Mouse (Mus musculus): ENCODE measurements around the gene Cdh3.
"Not testable (repeated sequence)": the region's sequence is repeated elsewhere in the genome, so short reads cannot be mapped to it uniquely, and the experiment has no call there.

The Cdh3 gene

GRCm38 (mm10) chr8:106572175-106572574, 61.5 kb downstream of the Cdh3 start:
- DNase-seq: not testable (repeated sequence)

DNA sequence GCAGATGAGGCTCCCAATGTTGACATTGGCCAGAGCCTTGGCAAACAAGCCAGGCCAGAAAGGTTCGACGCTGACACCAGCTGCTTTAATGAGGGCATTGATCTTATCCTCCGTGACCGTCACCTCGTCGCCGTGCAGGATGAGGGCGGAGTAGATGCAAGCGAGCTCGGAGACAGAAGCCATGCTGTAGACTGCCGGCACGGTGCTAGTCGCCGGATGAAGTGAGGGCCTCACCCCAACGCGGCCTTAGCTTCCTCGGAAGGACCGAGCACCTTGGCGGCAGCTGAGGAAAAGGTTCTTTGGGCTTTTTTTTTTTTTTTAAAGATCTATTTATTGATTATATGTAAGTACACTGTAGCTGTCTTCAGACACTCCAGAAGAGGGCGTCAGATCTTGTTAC, 62.5 kb downstream of the Cdh3 start, which contains the start of gene Gm10073:
Gene Gm10073 (minus strand): TSS at position 294 of the 400 bp plus-strand sequence.
- not testable (repeated sequence) for DNase-seq

GRCm38 (mm10) chr8:106574283-106574682, 63.6 kb downstream of the Cdh3 start:
- no peak for DNase-seq

DNA sequence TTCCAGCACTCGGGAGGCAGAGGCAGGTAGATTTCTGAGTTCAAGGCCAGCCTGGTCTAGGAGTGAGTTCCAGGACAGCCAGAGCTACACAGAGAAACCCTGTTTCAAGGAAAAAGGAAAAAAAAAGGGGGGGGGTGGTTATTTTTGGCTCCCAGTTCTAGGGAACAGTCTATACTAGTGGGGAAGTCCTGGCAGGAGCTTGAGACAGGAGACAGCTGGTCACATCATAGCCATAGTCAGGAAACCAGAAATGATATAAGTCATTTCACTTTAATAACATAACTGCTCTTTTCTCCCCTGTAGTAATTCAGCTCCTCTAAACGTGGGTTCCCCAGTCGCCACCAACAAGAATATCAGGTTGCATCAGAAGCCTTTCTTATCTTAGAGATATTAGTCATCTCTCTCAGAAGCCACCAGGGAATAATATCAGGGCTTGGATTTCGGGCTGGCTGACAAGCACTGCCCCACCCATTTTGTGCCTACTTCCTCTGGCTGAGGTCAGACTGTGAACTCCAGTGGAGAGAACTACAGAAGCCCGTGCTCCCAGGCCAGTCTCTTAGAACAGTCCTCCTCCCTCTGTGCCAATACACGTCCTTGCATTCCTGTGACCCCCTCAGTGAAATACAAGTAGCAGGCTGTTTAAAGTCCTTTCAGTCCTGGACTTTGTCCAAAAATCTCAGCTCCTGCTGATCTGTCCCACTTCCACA, 66.3 kb downstream of the Cdh3 start:
- peak; percentile 19 to 31 for DNase-seq

- no peak for DNase-seq
Observed at GRCm38 (mm10) chr8:106579510-106579909, 68.8 kb downstream of the Cdh3 start.

DNA sequence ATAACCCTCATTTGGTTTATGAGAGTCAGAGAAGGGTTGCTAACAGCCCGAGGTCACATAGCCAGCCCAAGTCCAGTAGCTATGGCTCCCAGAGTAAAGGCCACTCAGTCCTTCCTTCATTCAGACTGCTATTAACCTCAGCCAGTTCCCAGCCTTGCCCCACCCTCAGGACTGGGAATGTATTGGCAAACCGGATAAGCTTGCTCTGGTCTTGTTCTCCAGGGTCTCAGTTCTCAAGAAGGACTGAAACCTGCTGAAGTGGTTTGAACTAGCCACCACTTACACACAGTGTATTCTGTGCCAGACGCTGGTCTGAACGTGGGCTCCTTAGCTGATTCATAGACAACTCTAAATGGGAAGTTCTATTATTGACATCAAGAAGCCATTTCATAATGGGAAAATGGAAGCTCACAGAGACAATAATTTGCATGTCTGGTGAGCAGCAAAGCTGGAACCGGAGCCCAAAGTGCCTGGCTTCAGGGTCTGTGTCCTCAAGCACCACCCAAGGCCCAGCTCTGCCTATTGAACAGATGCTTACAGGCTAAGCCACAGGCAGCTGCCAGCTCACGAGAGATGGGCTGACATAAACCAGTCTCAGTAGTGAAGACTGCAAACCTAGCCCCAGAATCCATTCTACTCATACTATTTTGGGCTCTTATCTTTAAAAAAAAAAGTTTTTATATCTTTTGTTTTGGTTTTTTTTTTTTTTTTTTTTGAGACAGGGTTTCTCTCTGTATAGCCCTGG, 70.8 kb downstream of the Cdh3 start:
- no peak for DNase-seq

- DNase-seq: no peak
Observed at GRCm38 (mm10) chr8:106584942-106585670, 74.4 kb downstream of the Cdh3 start.

DNA sequence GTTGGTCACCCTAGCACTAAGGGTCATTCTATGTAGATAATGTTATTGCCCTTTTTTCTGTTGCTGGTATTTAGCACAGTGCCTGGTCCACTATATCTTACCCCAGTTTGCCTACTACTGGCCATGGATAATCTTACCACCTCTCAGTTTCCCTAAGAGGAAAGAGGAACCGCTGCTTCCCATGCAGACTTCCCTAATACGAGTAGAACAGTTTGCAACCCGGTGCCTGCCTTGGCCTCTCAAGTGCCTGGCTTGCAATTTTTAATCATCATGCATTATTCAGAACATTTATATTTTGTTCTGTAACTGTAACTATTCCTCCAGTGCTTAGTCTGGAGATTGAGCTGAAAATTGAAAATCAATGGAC, 75.0 kb downstream of the Cdh3 start:
- no peak for DNase-seq

DNA sequence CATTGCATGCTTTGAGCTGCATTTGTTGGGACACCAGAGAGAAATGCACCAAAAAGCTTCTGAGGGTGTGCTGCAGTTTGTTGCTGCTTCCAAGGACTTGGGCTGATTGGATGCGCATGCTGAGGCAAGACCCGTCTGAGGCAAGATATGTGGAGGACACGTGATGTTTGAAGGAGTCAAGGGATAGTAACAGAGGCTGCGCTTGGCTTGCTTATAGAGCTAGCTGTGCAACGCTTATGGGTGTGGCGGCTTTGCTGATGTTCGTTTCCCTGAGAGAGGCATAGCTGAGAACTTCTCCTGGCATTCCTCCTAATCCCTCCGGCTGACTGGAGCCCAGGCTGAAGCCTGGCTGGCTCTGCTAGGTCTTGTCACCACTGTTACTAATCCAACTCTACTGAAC, 76.2 kb downstream of the Cdh3 start:
- DNase-seq: peak; percentile 24 to 45

DNA sequence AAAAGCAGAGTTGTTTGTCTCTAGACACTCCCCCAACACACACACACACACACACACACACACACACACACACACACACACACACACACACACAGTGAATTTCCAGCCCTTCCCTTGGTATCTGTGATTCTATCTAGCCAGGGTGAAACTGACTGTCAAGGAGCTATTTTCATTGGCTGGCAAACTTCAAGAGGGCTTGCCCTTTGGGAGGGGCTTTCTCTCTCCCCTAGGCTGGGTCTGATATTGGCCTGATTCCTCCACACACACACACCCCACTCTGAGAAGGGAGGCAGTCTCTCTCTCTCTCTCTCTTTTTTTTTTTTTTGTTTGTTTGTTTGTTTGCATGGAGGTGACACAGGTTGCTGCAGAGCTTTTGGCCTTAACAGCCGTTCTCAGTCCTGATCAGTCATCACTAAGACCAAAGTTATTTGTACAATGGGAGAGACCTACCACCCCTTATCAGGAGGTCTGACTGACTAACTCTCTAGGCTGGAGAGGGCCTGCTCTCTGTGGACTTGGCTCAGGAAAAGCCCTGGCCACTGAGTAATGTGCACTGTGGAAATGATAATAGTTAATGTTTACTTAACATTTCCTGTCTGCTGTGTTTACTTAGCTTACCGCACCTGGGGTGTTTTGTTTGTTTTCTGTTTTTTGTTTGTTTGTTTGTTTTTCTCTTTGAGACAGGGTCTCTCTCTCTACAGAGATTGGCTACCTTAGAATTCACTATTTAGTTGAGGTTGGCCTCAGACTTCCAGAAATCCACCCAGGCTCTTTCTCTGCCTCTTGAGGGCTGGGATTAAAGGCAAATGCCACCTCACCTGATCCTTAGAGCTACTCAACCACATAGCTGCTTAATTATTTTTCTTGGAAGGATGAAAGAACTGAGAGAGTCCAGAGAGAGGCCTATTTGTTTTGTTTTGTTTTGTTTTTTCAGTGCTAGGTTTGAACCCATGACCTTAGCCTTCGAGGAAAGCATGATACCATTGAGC, 78.0 kb downstream of the Cdh3 start:
- DNase-seq: no peak

DNA sequence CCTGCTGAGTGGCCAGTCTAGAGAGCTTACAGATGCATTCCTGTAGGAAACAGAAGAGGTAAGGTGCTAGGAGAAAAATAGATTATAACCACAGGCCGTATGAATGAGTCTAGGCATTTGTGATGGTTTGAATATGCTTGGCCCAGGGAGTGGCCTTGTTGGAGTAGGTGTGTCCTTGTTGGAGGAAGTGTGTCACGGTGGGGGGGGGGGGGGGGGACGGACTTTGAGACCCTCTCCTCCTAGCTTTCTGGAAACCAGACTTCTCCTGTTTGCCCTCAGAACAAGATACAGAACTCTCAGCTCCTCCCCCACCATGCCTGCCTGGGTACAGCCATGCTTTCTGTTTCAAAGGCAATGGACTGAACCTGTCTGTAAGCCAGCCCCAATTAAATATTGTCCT, 81.8 kb downstream of the Cdh3 start:
- no peak for DNase-seq

DNA sequence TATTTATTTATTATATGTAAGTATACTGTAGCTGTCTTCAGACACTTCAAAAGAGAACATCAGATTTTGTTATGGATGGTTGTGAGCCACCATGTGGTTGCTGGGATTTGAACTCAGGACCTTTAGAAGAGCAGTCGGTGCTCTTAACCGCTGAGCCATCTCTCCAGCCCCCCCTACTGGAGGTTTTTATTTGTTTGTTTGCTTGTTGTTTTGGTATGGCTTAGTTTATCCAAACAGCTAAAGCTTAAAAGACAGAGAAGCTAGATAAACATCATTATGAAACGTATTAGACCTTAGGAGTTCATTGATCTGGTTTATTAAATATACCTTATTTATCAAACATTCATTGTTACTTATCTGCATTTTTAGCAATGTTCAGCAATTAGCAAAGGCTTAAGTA, 84.9 kb downstream of the Cdh3 start:
- not testable (repeated sequence) for DNase-seq

DNA sequence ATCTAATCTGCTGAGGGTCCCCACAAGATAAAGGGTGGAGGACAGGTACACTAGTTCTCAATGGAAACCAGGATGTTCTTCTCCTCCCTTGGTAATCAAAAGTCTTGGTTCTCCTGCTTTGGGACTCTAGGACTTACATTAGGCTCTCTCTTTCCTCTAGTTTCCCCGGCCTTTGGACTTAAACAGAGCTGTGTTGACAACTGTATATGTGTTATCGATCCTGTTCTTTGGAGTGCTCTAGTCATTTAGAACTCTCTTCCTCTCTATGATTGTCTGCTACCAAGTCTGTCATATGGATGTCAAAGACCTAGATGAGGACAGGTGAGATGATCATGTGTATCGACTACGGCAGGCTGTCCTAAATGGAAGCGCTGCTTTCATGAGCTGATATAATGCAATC, 86.4 kb downstream of the Cdh3 start:
- no peak for DNase-seq

GRCm38 (mm10) chr8:106599265-106599979, 88.7 kb downstream of the Cdh3 start:
- no peak for DNase-seq

GRCm38 (mm10) chr8:106603131-106603819, 92.6 kb downstream of the Cdh3 start, which contains the start of gene Cdh1:
Cdh1 (plus strand) TSS chr8:106603351.
- DNase-seq: peak; percentile 57 to 61

DNA sequence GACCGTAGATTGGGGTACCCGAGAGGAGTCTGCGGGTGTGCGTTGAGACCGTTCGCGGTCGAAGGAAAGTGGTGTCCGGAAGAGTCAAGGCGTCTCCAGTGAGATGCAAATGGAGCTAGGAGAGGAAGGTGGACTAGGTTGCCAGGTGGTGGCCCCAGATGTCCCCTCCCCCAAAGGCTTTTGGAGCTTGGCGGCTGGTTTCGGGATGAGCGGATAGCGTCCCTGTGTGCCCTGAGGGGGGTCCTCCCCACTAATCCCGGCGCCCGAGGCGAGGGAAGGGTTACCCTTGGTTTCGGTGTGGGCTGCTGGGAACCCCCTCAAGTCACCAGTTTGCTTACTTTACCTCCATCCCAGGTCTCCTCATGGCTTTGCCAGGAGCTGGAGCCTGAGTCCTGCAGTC, 93.2 kb downstream of the Cdh3 start:
- DNase-seq: peak; percentile 22 to 25

GRCm38 (mm10) chr8:106605657-106606056, 95.0 kb downstream of the Cdh3 start:
- no peak for DNase-seq

- no peak for DNase-seq
Observed at GRCm38 (mm10) chr8:106606121-106606520, 95.4 kb downstream of the Cdh3 start.

- DNase-seq: no peak
Observed at GRCm38 (mm10) chr8:106606601-106607145, 96.0 kb downstream of the Cdh3 start.

Measured in cerebellum, postnatal 10 days (tissue).